Mouse (Mus musculus) retina, postnatal 1 day (tissue): Measurements from ENCODE around the gene Krt80.

Experiments used
- DNase-seq: peaks from one replicate; pipeline ENCODE4 v3.0.0-alpha.2; 2012

Gene Krt80

DNA sequence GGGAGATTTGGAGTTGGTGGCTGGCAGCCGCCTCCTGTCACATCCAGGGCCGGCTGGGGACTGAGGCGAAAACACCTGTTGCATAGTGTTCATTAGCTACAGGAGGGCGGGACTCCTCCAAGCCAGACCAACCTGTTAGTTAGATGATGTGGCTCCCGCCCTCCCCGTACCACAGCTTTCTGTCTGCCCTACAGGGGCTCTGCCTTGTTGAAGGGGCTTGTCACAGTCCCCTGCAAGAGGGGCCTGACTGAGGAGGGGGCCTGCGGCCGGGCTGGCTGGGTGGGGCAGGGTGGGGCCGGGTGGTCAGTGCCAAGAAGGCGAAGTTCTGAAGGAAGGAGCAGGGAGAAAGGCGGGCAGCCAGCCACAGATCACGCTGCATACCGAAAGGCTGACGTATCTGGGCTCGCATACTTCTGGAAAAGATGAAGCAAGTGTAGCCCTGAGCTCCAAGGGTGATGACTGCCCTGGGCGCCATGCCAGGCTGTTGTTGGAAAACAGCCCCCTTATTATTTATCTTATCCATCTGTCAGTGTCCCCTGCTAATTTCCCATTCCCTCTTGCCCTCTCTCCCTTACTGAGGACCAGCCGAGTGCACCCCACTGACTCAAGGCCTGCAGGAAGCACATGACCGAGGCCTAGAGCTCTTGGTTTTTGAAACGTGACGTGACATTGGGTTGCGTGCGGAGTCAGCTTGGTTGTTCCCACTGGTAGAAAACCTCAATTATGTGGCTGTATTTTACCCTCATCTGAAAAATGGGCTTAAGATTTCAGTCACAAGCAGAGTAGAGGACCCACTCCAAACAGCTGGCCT, at the start of gene Krt80:
Krt80 (minus strand) TSS at position 62 of the 811 bp plus-strand sequence.
- DNase-seq: peak; percentile 33

- DNase-seq: no peak
These were observed 49.0 kb upstream of the Krt80 start for GRCm38 (mm10) chr15:101418950-101419349.

DNA sequence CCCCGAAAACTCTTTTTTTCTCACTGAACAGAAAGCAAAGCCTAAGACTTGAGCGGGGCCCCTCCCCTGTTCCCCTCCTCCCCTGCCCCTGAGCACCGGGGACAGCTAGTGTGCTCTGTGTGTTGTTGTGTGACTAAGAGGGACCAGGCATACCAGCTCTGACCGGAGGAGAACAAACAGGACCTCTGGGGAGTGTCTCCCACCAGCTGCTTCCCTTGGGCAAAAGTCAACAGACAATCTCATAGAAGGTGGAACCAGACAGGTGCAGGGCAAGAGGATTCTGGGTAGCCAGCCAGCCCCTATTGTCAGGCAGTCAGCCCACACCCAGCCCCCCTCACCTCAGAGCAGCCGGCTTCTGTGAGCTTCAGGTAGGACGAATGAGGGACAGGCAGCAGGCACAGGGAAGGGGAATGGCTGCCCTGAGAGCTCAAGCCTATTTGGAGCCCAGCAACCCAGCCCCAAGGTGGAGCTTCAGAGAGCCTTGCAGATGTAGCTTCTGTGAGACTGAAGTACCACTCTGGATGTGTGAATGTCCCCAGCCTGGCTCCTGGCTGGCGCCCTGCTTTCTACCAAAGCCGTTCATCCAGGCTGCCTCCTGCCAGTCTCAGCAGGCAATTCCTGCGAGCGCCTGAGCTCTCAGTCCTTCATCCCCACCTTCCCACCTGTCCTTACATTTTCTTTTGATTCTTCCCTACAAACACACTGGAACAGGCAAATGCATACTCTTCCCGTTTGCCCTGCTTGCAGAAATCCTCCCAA, 45.0 kb upstream of the Krt80 start:
- DNase-seq: no peak

DNA sequence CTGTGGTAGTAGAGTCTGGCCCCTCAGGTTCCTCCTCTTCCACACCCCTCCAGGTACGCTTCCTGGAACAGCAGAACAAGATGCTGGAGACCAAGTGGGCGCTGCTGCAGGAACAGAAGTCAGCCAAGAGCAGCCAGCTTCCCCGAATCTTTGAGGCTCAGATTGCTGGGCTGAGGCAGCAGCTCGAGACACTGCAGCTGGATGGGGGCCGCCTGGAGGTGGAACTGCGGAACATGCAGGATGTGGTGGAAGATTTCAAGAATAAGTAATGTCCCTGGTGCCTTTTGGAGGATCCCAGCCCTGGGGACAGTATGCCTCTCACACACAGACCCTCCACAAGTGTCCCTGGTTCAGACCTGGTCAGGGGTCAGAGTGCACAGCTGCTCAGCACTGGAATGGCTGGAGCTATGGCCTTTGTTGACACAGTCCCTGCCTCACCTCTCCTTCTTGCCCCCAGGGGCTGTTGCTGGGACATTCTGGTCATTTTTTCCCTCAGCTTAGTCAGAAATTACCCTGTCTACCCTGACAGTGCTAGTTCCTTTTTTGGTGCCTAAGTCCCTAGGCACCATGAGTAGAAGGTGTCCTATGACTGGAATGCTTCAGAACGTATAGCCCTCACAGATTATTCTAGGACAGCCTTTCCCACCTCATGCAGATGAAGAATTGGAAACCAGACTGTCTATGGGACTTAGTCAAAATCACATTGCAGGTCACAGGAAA, 44.1 kb upstream of the Krt80 start:
- no peak for DNase-seq

- peak; percentile 12 for DNase-seq
These were observed 42.2 kb upstream of the Krt80 start for GRCm38 (mm10) chr15:101412188-101412587.

DNA sequence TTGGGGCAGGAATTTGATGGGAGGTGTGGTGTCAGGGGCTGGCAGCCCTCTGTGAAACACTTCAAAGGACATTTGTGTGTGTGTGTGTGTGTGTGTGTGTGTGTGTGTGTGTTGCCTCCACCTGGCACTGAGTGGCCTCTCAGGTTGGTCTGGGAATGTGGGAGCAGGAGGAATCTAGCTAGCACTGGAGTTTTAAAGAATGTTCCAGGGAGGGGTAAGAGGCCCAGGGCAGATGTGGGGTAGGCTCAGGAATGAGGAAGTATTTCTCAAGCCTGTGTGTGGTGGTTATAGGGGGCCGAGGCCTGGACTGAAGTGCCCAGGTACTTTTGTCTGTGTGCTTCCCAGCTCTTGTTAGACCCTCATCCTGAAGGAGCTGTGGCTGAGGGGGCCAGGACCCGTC, 40.8 kb upstream of the Krt80 start, which contains the start of gene Krt7:
Krt7 (plus strand) TSS at position 269 of the 400 bp plus-strand sequence.
- no peak for DNase-seq

DNA sequence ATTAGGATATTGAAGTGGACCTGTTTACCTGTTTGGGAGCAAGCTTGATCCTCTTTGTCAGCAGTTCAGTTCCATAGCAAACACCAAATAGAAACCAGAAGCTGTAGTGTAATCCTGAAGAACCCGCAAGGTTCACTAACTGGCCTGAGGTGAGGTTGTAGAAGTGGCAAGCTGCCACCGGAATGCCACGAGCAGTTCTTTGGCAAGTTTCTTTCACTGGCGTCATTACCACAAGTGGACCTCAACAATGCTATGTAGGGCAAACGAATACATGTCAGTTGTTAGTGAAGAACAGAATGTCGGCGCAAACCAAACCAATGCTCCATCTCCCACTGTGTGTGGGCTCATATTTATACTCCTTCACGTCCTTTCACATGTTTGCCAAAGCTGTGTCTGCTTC, 28.3 kb upstream of the Krt80 start:
- no peak for DNase-seq

DNA sequence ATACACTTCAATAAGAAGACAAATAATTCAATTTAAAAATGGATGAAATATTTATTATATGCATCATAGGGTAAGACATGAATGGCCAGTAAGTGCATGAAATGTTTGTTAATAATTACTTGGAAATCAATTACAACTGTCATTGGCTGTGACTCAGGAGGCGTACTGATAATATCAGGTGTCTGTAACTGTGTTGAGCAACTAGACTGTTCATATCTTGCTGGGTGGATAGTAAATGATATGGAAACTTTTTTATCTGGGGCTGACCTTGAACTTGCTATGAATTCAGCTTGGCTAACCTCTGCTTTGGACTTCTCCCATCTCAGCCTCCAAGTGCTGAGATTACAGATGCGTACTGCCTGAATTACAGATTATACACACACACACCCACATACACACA, 27.7 kb upstream of the Krt80 start:
- no peak for DNase-seq

DNA sequence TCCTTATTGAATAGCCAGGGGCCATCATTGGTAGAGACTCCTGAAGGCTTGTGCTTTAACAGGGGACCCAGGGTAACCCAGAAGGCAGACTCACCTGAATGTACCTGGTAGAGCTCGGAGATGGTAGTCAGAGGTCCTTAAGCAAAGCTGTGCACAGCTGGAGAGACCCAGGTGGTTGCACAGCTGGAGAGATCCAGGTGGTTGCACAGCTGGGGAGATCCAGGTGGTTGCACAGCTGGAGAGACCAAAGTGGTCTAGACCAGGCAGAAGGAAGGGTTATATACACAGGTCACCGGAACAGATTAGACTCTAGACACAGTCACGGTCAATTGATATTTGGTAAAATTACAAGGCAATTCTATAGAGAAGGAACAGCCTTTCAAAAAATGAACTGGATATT, 27.0 kb upstream of the Krt80 start:
- no peak for DNase-seq

- DNase-seq: no peak
These were observed 26.5 kb upstream of the Krt80 start for GRCm38 (mm10) chr15:101396466-101396865.

- DNase-seq: no peak
These were observed 24.9 kb upstream of the Krt80 start for GRCm38 (mm10) chr15:101394908-101395307.

DNA sequence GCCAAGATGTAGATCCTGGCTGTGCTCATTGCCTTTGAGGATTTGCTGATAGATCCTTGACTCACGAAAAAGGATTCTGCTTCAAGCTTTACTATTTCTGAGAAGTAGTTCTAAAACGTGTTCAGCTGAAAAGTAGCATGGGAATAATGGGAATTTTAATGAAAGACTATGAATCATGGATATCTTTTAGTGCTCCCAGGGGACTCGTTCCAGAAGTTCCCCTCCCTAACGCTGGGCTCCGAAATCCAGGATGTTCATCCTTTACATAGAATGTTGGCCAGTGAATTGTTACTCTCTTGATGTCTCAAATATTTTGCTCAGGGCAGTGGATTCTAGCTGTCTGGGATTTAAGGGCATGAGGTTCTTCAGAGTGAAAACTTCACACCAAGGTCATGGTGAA, 22.3 kb upstream of the Krt80 start:
- DNase-seq: no peak

GRCm38 (mm10) chr15:101390203-101390602, 20.2 kb upstream of the Krt80 start:
- no peak for DNase-seq

GRCm38 (mm10) chr15:101388034-101388541, 18.1 kb upstream of the Krt80 start:
- no peak for DNase-seq

GRCm38 (mm10) chr15:101387176-101387575, 17.2 kb upstream of the Krt80 start:
- DNase-seq: no peak

GRCm38 (mm10) chr15:101385064-101385463, 15.1 kb upstream of the Krt80 start:
- DNase-seq: no peak

- no peak for DNase-seq
These were observed 14.6 kb upstream of the Krt80 start for GRCm38 (mm10) chr15:101384610-101385009.

DNA sequence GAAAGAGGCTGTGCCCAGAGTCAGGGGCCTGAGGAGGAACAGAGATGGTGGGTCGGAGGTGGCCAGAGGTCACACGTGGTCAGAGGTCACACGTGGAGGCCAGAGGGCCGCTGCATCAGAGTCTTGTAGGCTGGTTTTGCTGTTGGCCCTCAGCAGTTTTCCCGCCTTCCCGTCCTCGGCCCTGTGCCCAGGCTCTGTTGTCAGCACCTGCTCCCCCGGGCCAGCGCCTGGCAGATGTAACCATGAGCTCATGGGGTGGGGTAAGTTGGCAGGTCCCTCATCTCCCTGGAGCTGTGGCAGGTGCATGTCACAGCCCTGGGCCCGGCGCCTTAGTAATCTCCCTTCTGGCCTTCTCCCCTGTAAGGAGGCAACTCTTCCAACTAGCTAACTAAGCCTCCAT, 12.8 kb upstream of the Krt80 start:
- no peak for DNase-seq

DNA sequence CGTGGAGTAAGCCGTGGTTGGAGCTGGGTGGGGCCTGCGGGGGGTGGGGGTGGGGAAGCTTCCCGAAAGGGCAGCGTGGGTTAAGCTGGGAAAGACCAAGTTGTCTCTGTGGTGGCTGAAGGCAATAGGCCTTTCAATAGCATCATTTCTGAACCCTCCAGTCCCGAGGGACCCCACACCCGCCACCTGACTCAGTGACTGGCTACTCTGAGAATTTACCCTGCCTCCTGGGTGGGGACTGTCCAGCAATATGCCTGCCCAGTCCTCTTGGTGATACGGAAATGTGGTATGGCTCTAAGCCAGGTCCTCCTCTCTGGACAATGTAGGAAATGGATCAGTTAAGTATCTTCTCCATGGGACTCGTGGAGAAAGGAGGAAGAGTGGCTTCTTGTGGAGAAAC, 11.8 kb upstream of the Krt80 start:
- DNase-seq: no peak

- DNase-seq: peak; percentile 77
These were observed 8.7 kb upstream of the Krt80 start for GRCm38 (mm10) chr15:101378646-101379045.

DNA sequence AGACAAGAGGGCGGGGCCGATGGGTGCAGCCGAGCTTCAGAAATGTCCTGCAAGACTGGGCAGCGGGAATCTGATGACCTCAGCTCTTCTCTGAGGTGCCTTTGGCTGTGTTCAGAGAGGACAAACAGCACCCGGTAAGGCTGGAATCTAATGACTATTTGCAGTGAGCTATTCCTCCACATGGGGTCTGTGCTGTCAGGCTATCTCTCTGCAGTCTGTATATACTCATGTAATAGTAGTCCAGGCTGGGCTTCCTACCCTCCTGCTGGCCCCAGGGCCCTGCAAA, 6.8 kb upstream of the Krt80 start:
- DNase-seq: no peak

DNA sequence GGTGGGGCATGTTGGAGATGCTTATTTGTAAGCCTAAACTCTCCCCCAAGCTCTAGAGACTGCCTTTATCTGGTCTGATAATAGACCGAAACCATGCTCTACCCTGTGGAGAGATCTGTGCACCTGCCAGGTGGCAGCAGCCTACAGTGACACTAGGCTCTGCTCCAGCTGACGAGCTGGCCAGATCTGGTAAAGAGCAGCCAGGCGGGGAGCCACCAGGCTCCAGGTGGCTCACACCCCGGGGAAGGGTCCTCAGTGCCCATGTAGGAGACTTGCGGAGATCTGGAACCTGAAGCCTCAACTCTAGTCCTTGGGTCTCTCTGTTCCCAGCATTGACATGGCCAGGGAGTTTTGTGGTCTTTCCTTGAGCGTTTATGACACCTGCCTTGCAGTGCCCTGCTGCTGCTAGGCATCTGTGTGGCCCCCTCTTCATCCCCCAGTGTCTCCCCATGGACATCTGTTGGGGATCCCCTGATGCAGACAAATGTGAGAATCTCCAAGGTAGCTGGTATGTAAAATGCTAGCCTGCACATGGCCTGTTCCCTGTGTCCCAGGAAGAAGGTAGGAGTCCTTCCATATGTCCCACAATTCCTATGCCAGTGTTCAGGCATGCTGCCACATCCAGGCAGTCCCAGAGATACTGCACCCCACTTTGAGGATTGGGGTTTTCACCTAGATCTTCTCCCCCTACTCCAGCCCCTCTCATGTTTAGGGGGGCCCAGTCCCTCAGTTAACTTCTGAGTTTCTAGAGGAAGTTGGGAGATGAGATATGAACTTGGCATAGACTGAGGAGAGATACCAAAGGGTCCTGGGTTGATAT, 6.2 kb upstream of the Krt80 start:
- no peak for DNase-seq

DNA sequence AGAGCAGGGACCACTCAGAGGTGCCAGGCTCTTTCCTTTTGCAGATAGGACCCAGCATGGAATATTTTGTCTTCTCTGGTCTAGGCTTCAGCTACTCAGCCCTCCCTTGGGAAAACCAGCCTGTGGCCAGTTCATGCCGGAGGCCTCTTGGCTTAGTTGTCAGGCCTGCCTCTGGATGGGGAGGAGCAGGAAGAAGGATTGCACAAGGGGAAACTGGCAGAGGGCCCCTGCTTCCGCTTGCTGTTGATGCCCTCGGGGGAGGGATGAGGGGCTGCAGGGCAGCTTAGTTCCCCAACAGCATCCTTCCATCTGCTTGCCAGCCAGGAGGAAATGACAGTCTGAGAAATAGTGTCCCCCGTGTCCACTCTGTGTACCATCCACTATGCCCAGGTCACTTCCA, 4.9 kb upstream of the Krt80 start:
- no peak for DNase-seq
